Mouse (Mus musculus) lung, embryonic 14.5 days (tissue): ENCODE results near the gene 1700123K08Rik. TPM values are rescaled to one million over a fixed set of nuclear protein-coding genes. Genes with fewer than 3 reads are reported as not detected.
"Not testable (repeated sequence)": the region's sequence is repeated elsewhere in the genome, so short reads cannot be mapped to it uniquely, and the experiment has no call there.

ENCODE experiments used
- ATAC-seq: fragments of 200-750 bp; cut with Nextera tagmentation; 2 replicates; pipeline ENCODE4 v1.8.0; 2017; ENCODE audit warnings: mild to moderate bottlenecking, moderate TSS enrichment, moderate library complexity; ENCODE audit not compliant: insufficient read depth
- DNase-seq: peaks from one replicate; pipeline ENCODE4 v3.0.0-alpha.2; 2015
- H3K27ac ChIP-seq: fragments of 300-500 bp; sonication (generic); 2 replicates; pipeline ENCODE4 v1.5.1; 2014; ENCODE audit warnings: low read depth, mild to moderate bottlenecking, moderate library complexity
- H3K27me3 ChIP-seq: fragments of 300-500 bp; sonication (generic); 2 replicates; pipeline ENCODE4 v1.6.1; 2014; ENCODE audit warnings: low read length, control low read depth; ENCODE audit not compliant: insufficient read depth
- H3K36me3 ChIP-seq: fragments of 300-500 bp; sonication (generic); 2 replicates; pipeline ENCODE4 v1.6.1; 2014; ENCODE audit warnings: control low read depth; ENCODE audit not compliant: insufficient read depth
- H3K4me1 ChIP-seq: fragments of 300-500 bp; sonication (generic); 2 replicates; pipeline ENCODE4 v1.6.1; 2014; ENCODE audit warnings: antibody characterized with exemption, control low read depth; ENCODE audit not compliant: insufficient read depth
- H3K4me2 ChIP-seq: fragments of 300-500 bp; sonication (generic); 2 replicates; pipeline ENCODE4 v1.6.1; 2014; ENCODE audit warnings: mild to moderate bottlenecking
- H3K4me3 ChIP-seq: fragments of 300-500 bp; sonication (generic); 2 replicates; pipeline ENCODE4 v1.5.1; 2014; ENCODE audit warnings: low read depth, low read length
- H3K9ac ChIP-seq: fragments of 300-500 bp; sonication (generic); 2 replicates; pipeline ENCODE4 v1.6.1; 2014
- H3K9me3 ChIP-seq: fragments of 300-500 bp; sonication (generic); 2 replicates; pipeline ENCODE4 v1.6.1; 2016; ENCODE audit warnings: low read depth, low read length, control low read depth
- CTCF ChIP-seq: IDR thresholded peaks from 2 replicates; pipeline ENCODE4 v1.5.1; 2016; ENCODE audit warnings: antibody characterized with exemption, low read depth
- WGBS: fragments of 180-500 bp; shearing (Covaris S2); extraction: QIAGEN DNeasy Blood & Tissue Kit; methylation state at CpG from one replicate; pipeline ENCODE4 v1.1.7; 2014; 5-methylcytosine and 5-hydroxymethylcytosine counted together
- microRNA-seq: library from miRNA; unstranded; fragments of <30 nt; microRNA quantifications from one replicate; pipeline ENCODE4, GENCODE M21; 2016; ENCODE audit warnings: borderline number of aligned reads
- polyA plus RNA-seq: library from polyadenylated mRNA; unstranded; fragments of >200 nt; fragmentation: Nextera tagmentation; extraction: Ambion mirVana; gene quantifications from 2 replicates; pipeline ENCODE4 v1.2.1, GENCODE M21; 2014

1700123K08Rik gene
- not detected in 2 replicates for polyA plus RNA-seq

GRCm38 (mm10) chr5:138564612-138565011 lies at the start of gene 1700123K08Rik:
1700123K08Rik (minus strand) TSS chr5:138564712.
- not testable (repeated sequence) for DNase-seq, ATAC-seq, H3K27me3 ChIP-seq, H3K36me3 ChIP-seq, H3K4me1 ChIP-seq, H3K4me3 ChIP-seq, H3K4me2 ChIP-seq, H3K9ac ChIP-seq, H3K27ac ChIP-seq, H3K9me3 ChIP-seq
- WGBS = 79% methylated on average over 2 of the region's 2 CpGs

DNA sequence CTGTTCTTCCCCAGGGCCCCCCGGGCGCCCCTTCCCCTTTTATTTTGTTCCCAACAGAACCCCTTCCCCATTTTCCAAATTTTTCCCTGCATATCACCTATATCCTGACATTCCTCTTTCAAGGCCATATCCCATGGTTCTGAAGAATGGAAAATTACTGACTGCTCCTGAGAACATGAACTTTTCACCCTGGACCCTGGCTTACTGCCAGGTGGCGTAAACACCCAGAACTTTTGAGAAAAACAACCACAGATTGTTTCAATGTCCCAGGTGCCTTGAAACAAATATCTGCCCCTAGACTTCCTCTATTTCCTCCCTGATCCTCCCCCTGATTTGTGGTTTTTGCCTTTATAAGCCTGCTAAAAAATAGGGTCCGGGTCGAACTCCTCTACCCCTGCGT lies 22.9 kb upstream of the 1700123K08Rik start:
- Histone ChIP-seq H3K27ac (no peak overlapping the region), H3K4me1 (no peaks in the 10 kb centered on the region), H3K9ac (no peak overlapping the region), H3K4me2 (no peak overlapping the region), H3K27me3 (no peaks in the 10 kb centered on the region), H3K4me3 (no peak overlapping the region), H3K36me3 (no peaks in the 10 kb centered on the region), H3K9me3 (peaks cover 15% of the 10 kb centered on the region; the same call in 1 of the 2 replicates)
- peak; percentile 29 for DNase-seq
- TF ChIP-seq CTCF = no peak
- no peak for ATAC-seq
- 79% methylated on average over 6 of the region's 6 CpGs for WGBS

DNA sequence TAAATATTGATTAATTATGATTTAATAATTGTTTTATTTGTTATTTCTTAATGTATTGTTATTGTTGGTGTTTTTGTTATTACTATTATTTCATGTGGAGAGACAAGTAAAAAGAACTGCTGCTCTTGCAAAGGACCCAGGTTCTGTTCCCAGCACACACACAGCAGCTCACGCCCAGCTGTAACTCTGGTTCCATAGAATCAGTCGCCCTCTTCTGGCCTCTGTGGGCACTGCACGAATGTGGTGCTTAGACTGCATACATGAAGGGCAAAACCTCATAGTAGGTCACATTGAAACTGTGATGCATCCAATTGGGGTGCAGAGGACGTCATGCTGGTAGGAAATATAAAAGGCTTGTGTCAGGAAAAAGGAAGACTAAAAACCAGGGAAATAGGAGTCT lies 7.1 kb upstream of the 1700123K08Rik start:
- H3K27me3 ChIP-seq = no peaks in the 10 kb centered on the region
- H3K4me2 ChIP-seq = no peak overlapping the region
- H3K9me3 ChIP-seq = peaks cover 2% of the 10 kb centered on the region; the same call in 1 of the 2 replicates
- H3K27ac ChIP-seq = no peak overlapping the region
- DNase-seq (peak; percentile 62), ATAC-seq (no peak)
- no peaks in the 10 kb centered on the region for H3K4me1 ChIP-seq
- no peak overlapping the region for H3K9ac ChIP-seq
- H3K36me3 ChIP-seq = no peaks in the 10 kb centered on the region
- TF ChIP-seq CTCF = peak; percentile 36; the same call in 1 of the 2 replicates
- no peak overlapping the region for H3K4me3 ChIP-seq
- 52% methylated on average over 4 of the region's 4 CpGs for WGBS

DNA sequence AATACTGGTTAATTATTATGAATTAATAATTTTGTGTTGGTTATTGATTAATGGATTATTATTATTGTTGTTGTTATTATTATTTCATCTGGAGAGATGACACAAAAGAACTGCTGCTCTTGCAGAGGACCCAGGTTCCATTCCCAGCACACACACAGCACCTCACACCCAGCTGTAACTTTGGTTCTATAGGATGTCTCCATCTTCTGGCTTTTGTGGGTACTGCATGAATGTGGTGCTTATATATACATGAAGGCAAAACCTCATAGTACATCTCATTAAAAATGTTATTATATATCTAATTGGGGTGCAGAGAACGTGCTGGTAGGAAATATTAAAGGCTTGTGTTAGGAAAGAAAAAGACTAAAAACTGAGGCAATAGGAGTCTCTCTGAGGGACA lies 11.8 kb downstream of the 1700123K08Rik start:
- Histone ChIP-seq H3K4me2 (no peak overlapping the region), H3K9ac (no peak overlapping the region), H3K4me1 (no peaks in the 10 kb centered on the region), H3K4me3 (no peak overlapping the region), H3K9me3 (no peaks in the 10 kb centered on the region), H3K27ac (no peak overlapping the region), H3K36me3 (no peaks in the 10 kb centered on the region), H3K27me3 (no peaks in the 10 kb centered on the region)
- TF ChIP-seq CTCF = peak; percentile 48
- peak; percentile 46 for DNase-seq
- no peak for ATAC-seq
- 46% methylated on average over 1 of the region's 1 CpGs for WGBS

DNA sequence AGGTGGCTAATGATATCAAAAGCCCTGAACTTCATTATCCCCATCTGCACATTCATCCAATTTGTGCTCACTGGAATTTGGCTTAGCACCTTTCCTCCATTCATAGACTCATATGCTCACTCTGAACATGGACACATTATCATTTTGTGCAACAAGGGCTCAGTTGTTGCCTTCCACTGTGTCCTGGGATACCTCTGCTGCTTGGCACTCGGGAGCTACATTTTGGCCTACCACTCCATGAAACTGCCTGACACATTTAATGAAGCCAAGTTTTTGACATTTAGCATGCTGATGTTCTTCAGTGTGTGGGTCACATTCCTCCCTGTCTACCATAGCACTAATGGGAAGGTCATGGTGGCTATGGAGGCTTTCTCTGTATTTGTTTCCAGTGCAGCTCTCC lies 32.0 kb downstream of the 1700123K08Rik start:
- H3K27ac ChIP-seq = no peak overlapping the region
- ATAC-seq = no peak
- no peak for TF ChIP-seq CTCF

More for the DNA sequence above, 32.0 kb downstream of the 1700123K08Rik start:
- no peak overlapping the region for H3K4me3 ChIP-seq
- no peaks in the 10 kb centered on the region for H3K9me3 ChIP-seq
- WGBS = 78% methylated on average over 1 of the region's 1 CpGs
- H3K27me3 ChIP-seq = no peaks in the 10 kb centered on the region
- H3K36me3 ChIP-seq = no peaks in the 10 kb centered on the region
- no peak overlapping the region for H3K9ac ChIP-seq
- no peak for DNase-seq
- H3K4me2 ChIP-seq = no peak overlapping the region
- H3K4me1 ChIP-seq = no peaks in the 10 kb centered on the region

Small RNAs within 50 kb of the gene (microRNA-seq; reads per million reads assigned to microRNA genes)
- gene Gm24082 = not detected

Other genes with a start within 250 kb of the 1700123K08Rik start
- gene Pvrig, start 222.8 kb downstream of the 1700123K08Rik start, polyA plus RNA-seq = 0.17 TPM in 1 of 2 replicates, not detected in the other
- gene Zfp157, start 123.2 kb downstream of the 1700123K08Rik start, polyA plus RNA-seq = 35.5 and 41.9 TPM in 2 replicates
- gene Zfp68, start 55.0 kb upstream of the 1700123K08Rik start, polyA plus RNA-seq = 78.6 and 85.0 TPM in 2 replicates
- gene A430033K04Rik, start 58.1 kb upstream of the 1700123K08Rik start, polyA plus RNA-seq = 12.8 and 14.0 TPM in 2 replicates
- gene Fam20c, start 189.8 kb upstream of the 1700123K08Rik start, polyA plus RNA-seq = 7.3 and 8.4 TPM in 2 replicates